Mouse (Mus musculus) gastrocnemius, adult 18-20 months (tissue): ENCODE data around the gene Gm13023. TPM values are rescaled to one million over a fixed set of nuclear protein-coding genes. Genes with fewer than 3 reads are reported as not detected.
"Not testable (repeated sequence)": the region's sequence is repeated elsewhere in the genome, so short reads cannot be mapped to it uniquely, and the experiment has no call there.

Experiments
- DNase-seq: peaks from one replicate; pipeline ENCODE4 v3.0.0; 2021; ENCODE audit warnings: low spot score
- long read RNA-seq, 2 experiments: library from polyadenylated mRNA; stranded (forward); transcript quantifications; one replicate each; pipeline ENCODE4 v2.0.0; 2021
- total RNA-seq, 2 experiments: library from RNA; stranded (reverse); gene quantifications; 2 replicates each; pipeline ENCODE4 v1.2.3; 2021

The Gm13023 gene
- not detected for total RNA-seq
- long read RNA-seq, experiment 1 = 0 reads
- long read RNA-seq, experiment 2 = 0 reads

DNA sequence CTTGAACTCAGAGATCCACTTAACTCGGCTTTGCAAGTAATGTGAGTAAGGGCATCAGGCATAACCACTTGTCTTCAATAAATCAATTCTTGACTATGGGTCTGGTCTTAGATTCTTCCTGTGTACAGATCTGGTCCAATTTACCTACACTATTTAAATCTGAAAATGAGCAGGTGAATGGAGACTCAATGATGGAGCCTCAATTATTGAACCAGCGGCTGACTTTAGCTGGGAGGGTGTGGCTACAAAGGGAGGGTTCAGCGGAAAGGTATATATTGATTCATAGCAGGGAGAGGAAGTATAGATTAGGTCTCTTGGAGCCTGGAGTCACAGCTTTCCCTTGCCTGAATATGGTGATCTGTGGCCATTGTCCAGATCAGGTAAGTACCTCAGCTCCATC is at the start of gene Gm13023:
Gene Gm13023 (plus strand): TSS at position 301 of the 400 bp plus-strand sequence.
- not testable (repeated sequence) for DNase-seq

DNA sequence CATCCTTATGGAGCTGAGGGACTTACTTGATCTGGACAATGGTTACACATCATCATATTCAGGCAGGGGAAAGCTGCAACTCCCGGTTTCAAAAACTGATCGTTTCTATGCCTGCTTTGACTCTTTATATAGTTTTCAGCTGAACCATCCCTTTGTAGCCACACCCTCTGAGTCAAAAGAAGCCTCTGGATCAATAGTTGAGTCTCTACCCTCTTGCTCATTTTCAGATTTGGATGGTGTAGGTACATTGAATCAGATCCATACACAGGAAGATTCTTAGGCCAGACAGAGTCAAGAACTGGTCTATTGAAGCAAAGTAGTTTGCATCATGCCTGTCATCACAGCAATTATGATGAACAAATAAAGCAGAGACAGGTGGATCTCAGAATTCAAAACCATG is 26.8 kb downstream of the Gm13023 start, which contains the start of gene Gm13084:
Gene Gm13084 (minus strand): TSS at position 101 of the 400 bp plus-strand sequence.
- DNase-seq = no peak

Other genes with a start within 250 kb of the Gm13023 start
- not detected for gene BC080695, start 237.7 kb upstream of the Gm13023 start, total RNA-seq
- not detected for gene Gm13057, start 237.6 kb upstream of the Gm13023 start, total RNA-seq
- gene Gm13083, start 174.3 kb upstream of the Gm13023 start, total RNA-seq = not detected
- gene Gm13088, start 132.1 kb upstream of the Gm13023 start, total RNA-seq = not detected
- gene Gm13089, start 86.6 kb upstream of the Gm13023 start, total RNA-seq = not detected
- gene Gm13078, start 69.9 kb upstream of the Gm13023 start, total RNA-seq = not detected
- not detected for gene Gm13084, start 26.7 kb downstream of the Gm13023 start, total RNA-seq
- gene Gm13103, start 57.1 kb downstream of the Gm13023 start, total RNA-seq = not detected
- gene Pramef6, start 111.0 kb downstream of the Gm13023 start, total RNA-seq = not detected
- not detected for gene Pramef25, start 161.7 kb downstream of the Gm13023 start, total RNA-seq
- gene Gm13101, start 177.6 kb downstream of the Gm13023 start, total RNA-seq = not detected
- gene Pramef17, start 205.0 kb downstream of the Gm13023 start, total RNA-seq = not detected